ENCODE assay signal across 15 mouse cellular contexts in genomic region chr6:117604834-117605233, GRCm38 (mm10).
DNase-seq lines count a peak whose midpoint lies in the region; ATAC-seq lines count a peak whose summit lies in the region.
"Had no signal": no experiment of that assay in that cellular context is flagged by ENCODE, and none has a peak within 500 bp of the region (broad histone marks: within the 10 kb centered on the region; RNA-seq: fewer than 3 reads in every experiment).

No protein-coding gene starts in this region.

- 6% methylated on average over 2 of the region's 2 CpGs for WGBS in heart, embryonic 14.5 days
- WGBS in kidney, embryonic 15.5 days, result 73% methylated on average over 2 of the region's 2 CpGs

- ATAC-seq in heart, embryonic 14.5 days (ENCODE audit: insufficient number of reproducible peaks, insufficient read depth, low FRiP score, low read depth), result 0 out of 2 replicates have a peak, but pooled peaks have one; percentile 27
- no peak for ATAC-seq in kidney, embryonic 15.5 days (replicated peaks; ENCODE audit: low FRiP score)
- ATAC-seq in monocyte, adult 5-6 weeks (replicated peaks; ENCODE audit: insufficient number of reproducible peaks, low FRiP score, low TSS enrichment, poor library complexity, severe bottlenecking), result no peak

- peaks cover 23 to 25% of the 10 kb centered on the region in 2 experiments for H3K4me1 ChIP-seq in heart, embryonic 14.5 days (ENCODE audit: control insufficient read depth in 2 of 2, insufficient read depth in 2 of 2, low read length in 2 of 2)
- H3K4me1 ChIP-seq in kidney, embryonic 15.5 days, result peaks cover 6% of the 10 kb centered on the region; the same call in 1 of the 2 replicates

- no peak overlapping the region for H3K9ac ChIP-seq in heart, embryonic 14.5 days (ENCODE audit: low read length)
- H3K9ac ChIP-seq in kidney, embryonic 15.5 days, result no peak overlapping the region
- H3K9ac ChIP-seq: embryonic facial prominence, embryonic 15.5 days; limb, embryonic 12.5 days had no signal

- no peaks in the 10 kb centered on the region for H3K36me3 ChIP-seq in heart, embryonic 14.5 days (ENCODE audit: control insufficient read depth, insufficient read depth, low read length)
- no peaks in the 10 kb centered on the region for H3K36me3 ChIP-seq in kidney, embryonic 15.5 days
- H3K36me3 ChIP-seq: embryonic facial prominence, embryonic 15.5 days; hindbrain, embryonic 10.5 days; limb, embryonic 12.5 days had no signal

- H3K4me2 ChIP-seq in heart, embryonic 14.5 days (ENCODE audit: low read length), result peak overlapping the region; percentile 42
- H3K4me2 ChIP-seq in kidney, embryonic 15.5 days, result no peak overlapping the region
- H3K4me2 ChIP-seq: embryonic facial prominence, embryonic 15.5 days; limb, embryonic 12.5 days had no signal

- intact Hi-C loops in heart, postnatal 14 days (cut with DNase I), result no loop called here

- peaks cover 9% of the 10 kb centered on the region for H3K9me3 ChIP-seq in heart, embryonic 14.5 days (ENCODE audit: control insufficient read depth, low read length)
- H3K9me3 ChIP-seq in kidney, embryonic 15.5 days (replicated peaks), result peaks cover 5% of the 10 kb centered on the region; the same call in 1 of the 2 replicates
- H3K9me3 ChIP-seq: embryonic facial prominence, embryonic 15.5 days had no signal

- H3K27me3 ChIP-seq in heart, embryonic 14.5 days (ENCODE audit: control insufficient read depth, insufficient read depth, low read length), result peaks cover 11% of the 10 kb centered on the region; the same call in 1 of the 2 replicates
- no peaks in the 10 kb centered on the region for H3K27me3 ChIP-seq in kidney, embryonic 15.5 days
- H3K27me3 ChIP-seq: embryonic facial prominence, embryonic 15.5 days; limb, embryonic 12.5 days had no signal

- peak overlapping the region in 1 of 2 experiments; percentile 78; a peak in 2 of 4 replicates for H3K27ac ChIP-seq in heart, embryonic 14.5 days (replicated peaks in 1 of 2; ENCODE audit: control insufficient read depth in 1 of 2, insufficient read depth in 1 of 2, low read depth in 2 of 2, low read length in 2 of 2)
- no peak overlapping the region for H3K27ac ChIP-seq in kidney, embryonic 15.5 days
- H3K27ac ChIP-seq: embryonic facial prominence, embryonic 15.5 days; hindbrain, embryonic 10.5 days; limb, embryonic 12.5 days had no signal

- H3K4me3 ChIP-seq in heart, embryonic 14.5 days (ENCODE audit: control insufficient read depth in 1 of 2, insufficient read depth in 1 of 2, low read depth in 1 of 2, low read length in 2 of 2), result no peak overlapping the region
- no peak overlapping the region for H3K4me3 ChIP-seq in kidney, embryonic 15.5 days (replicated peaks)
- H3K4me3 ChIP-seq: embryonic facial prominence, embryonic 15.5 days; hindbrain, embryonic 10.5 days; limb, embryonic 12.5 days had no signal

- no peak for DNase-seq in heart, postnatal 14 days
- DNase-seq in kidney, adult 9 months, result peak; percentile 47
- DNase-seq in urinary bladder, adult 2 months (ENCODE audit: low spot score), result peak; percentile 12
- DNase-seq in urinary bladder, postnatal 10 days (ENCODE audit: low spot score), result no peak
- DNase-seq: adrenal gland, adult 8-10 months; cerebellum, postnatal 10 days; gastrocnemius, postnatal 10 days; lung, postnatal 14 days; right cerebral cortex, postnatal 25 days had no signal

Comparison
In these comparisons a context has a peak if more than half of its experiments do, and no peak if none do; other contexts are left out.
1. DNase-seq: peak in kidney, adult 9 months (single experiment) and urinary bladder, adult 2 months (single experiment); none in heart, postnatal 14 days (0 of 2) and urinary bladder, postnatal 10 days (single experiment).